In genomic region chrX:134362156-134362555, GRCm38 (mm10) we compare ENCODE assay signal across 33 mouse cellular contexts. TPM values are rescaled to one million over a fixed set of nuclear protein-coding genes. Genes with fewer than 3 reads are reported as not detected.
"Had no signal": no experiment of that assay in that cellular context is flagged by ENCODE, and none has a peak within 500 bp of the region (broad histone marks: within the 10 kb centered on the region; RNA-seq: fewer than 3 reads in every experiment).

No protein-coding gene starts in this region.

- H3K4me3 ChIP-seq: limb, embryonic 10.5 days; limb, embryonic 12.5 days; limb, embryonic 13.5 days; limb, embryonic 15.5 days; liver, embryonic 12.5 days; liver, embryonic 13.5 days; liver, embryonic 15.5 days; lung, embryonic 15.5 days; megakaryocyte, embryonic 14.5 days; midbrain, embryonic 10.5 days; midbrain, embryonic 12.5 days; midbrain, embryonic 13.5 days; midbrain, embryonic 15.5 days; myocyte; neural tube, embryonic 12.5 days had no signal

- H3K4me1 ChIP-seq: limb, embryonic 10.5 days; limb, embryonic 12.5 days; limb, embryonic 13.5 days; limb, embryonic 15.5 days; liver, embryonic 12.5 days; liver, embryonic 13.5 days; liver, embryonic 15.5 days; lung, embryonic 15.5 days; megakaryocyte, embryonic 14.5 days; midbrain, embryonic 10.5 days; midbrain, embryonic 12.5 days; midbrain, embryonic 13.5 days; midbrain, embryonic 15.5 days; neural tube, embryonic 12.5 days had no signal

- H3K27ac ChIP-seq: limb, embryonic 10.5 days; limb, embryonic 12.5 days; limb, embryonic 13.5 days; limb, embryonic 15.5 days; liver, embryonic 12.5 days; liver, embryonic 13.5 days; liver, embryonic 14.5 days; liver, embryonic 15.5 days; lung, embryonic 15.5 days; macrophage; midbrain, embryonic 10.5 days; midbrain, embryonic 12.5 days; midbrain, embryonic 13.5 days; midbrain, embryonic 15.5 days; neural tube, embryonic 12.5 days had no signal

- H3K4me2 ChIP-seq: limb, embryonic 12.5 days; limb, embryonic 13.5 days; limb, embryonic 15.5 days; liver, embryonic 11.5 days; liver, embryonic 12.5 days; liver, embryonic 13.5 days; liver, embryonic 15.5 days; lung, embryonic 14.5 days; lung, embryonic 15.5 days; midbrain, embryonic 11.5 days; midbrain, embryonic 12.5 days; midbrain, embryonic 13.5 days; midbrain, embryonic 15.5 days; neural tube, embryonic 12.5 days had no signal

- H3K9me3 ChIP-seq: limb, embryonic 10.5 days; limb, embryonic 12.5 days; limb, embryonic 13.5 days; limb, embryonic 15.5 days; liver, embryonic 12.5 days; liver, embryonic 13.5 days; liver, embryonic 15.5 days; lung, embryonic 15.5 days; megakaryocyte, embryonic 14.5 days; midbrain, embryonic 10.5 days; midbrain, embryonic 12.5 days; midbrain, embryonic 13.5 days; midbrain, embryonic 15.5 days; neural tube, embryonic 12.5 days had no signal

- ATAC-seq: liver, embryonic 12.5 days; liver, postnatal 0 days; lung, postnatal 0 days; midbrain, embryonic 13.5 days; midbrain, embryonic 15.5 days; midbrain, embryonic 16.5 days had no signal

- H3K36me3 ChIP-seq: limb, embryonic 12.5 days; lung, embryonic 15.5 days; midbrain, embryonic 12.5 days; midbrain, embryonic 13.5 days; midbrain, embryonic 15.5 days; neural tube, embryonic 12.5 days had no signal

- H3K27me3 ChIP-seq: limb, embryonic 13.5 days; limb, embryonic 15.5 days; liver, embryonic 12.5 days; liver, embryonic 13.5 days; liver, embryonic 15.5 days; lung, embryonic 15.5 days; midbrain, embryonic 12.5 days; midbrain, embryonic 13.5 days; midbrain, embryonic 15.5 days; neural tube, embryonic 12.5 days had no signal

- H3K9ac ChIP-seq: limb, embryonic 12.5 days; limb, embryonic 13.5 days; limb, embryonic 15.5 days; liver, embryonic 12.5 days; liver, embryonic 13.5 days; liver, embryonic 14.5 days; liver, embryonic 15.5 days; liver, postnatal 0 days; lung, embryonic 14.5 days; lung, embryonic 15.5 days; midbrain, embryonic 12.5 days; midbrain, embryonic 13.5 days; midbrain, embryonic 15.5 days; neural tube, embryonic 12.5 days had no signal

- DNase-seq: liver; liver, embryonic 13.5 days; liver, postnatal 0 days; lung, adult 18-20 months; lung, adult 2 months; lung, embryonic 14.5 days; lung, postnatal 10 days; lung, postnatal 14 days; lung, postnatal 36 days; lung, postnatal 4 days; midbrain, embryonic 14.5 days had no signal

RNA-seq across cellular contexts. Expression of gene Drp2, which starts 42.2 kb away (rescaled TPM):
- total RNA-seq: monocyte, adult 5-6 weeks had no signal
- polyA plus RNA-seq: liver, adult 2 months had no signal

RNA-seq across cellular contexts. Expression of gene Cenpi, which starts 54.3 kb away (rescaled TPM):
- polyA plus RNA-seq: liver, adult 2 months had no signal
